Mouse (Mus musculus): ENCODE data around the gene Rps6ka1. TPM values are rescaled to one million over a fixed set of nuclear protein-coding genes. Genes with fewer than 3 reads are reported as not detected.

The Rps6ka1 gene
- total RNA-seq, 2 experiments from 2014 or later = 9.1 to 10.7 TPM

GRCm38 (mm10) chr4:133820806-133821560 is 66.6 kb downstream of the Rps6ka1 start:
- no peak for DNase-seq

- DNase-seq = no peak
These were observed 67.4 kb downstream of the Rps6ka1 start for GRCm38 (mm10) chr4:133820166-133820565.

- DNase-seq = no peak
These were observed 70.2 kb downstream of the Rps6ka1 start for GRCm38 (mm10) chr4:133817356-133817755.

- no peak for DNase-seq
These were observed 71.1 kb downstream of the Rps6ka1 start for GRCm38 (mm10) chr4:133816504-133816875.

GRCm38 (mm10) chr4:133815635-133816503 is 71.7 kb downstream of the Rps6ka1 start:
- DNase-seq = peak; percentile 21

- DNase-seq = no peak
These were observed 72.6 kb downstream of the Rps6ka1 start for GRCm38 (mm10) chr4:133814804-133815515.

GRCm38 (mm10) chr4:133813992-133814803 is 73.4 kb downstream of the Rps6ka1 start:
- DNase-seq = peak; percentile 93

GRCm38 (mm10) chr4:133813174-133813991 is 74.2 kb downstream of the Rps6ka1 start:
- peak; percentile 96 for DNase-seq

- DNase-seq = no peak
These were observed 83.0 kb downstream of the Rps6ka1 start for GRCm38 (mm10) chr4:133804401-133805263.

- no peak for DNase-seq
These were observed 87.0 kb downstream of the Rps6ka1 start for GRCm38 (mm10) chr4:133800589-133800988.

Other genes starting within 250 kb of the Rps6ka1 start
- 10 to 100 TPM; 21.4 to 22.1 TPM for gene Zdhhc18, start 237.6 kb downstream of the Rps6ka1 start, total RNA-seq (2021)
- gene Pigv, start 215.2 kb downstream of the Rps6ka1 start, total RNA-seq (2021) = 10 to 100 TPM in 1 of 2 experiments, 1 to 10 TPM in 1; 9.8 to 12.0 TPM
- 10 to 100 TPM; 74.6 to 77.3 TPM for gene Arid1a, start 131.0 kb downstream of the Rps6ka1 start, total RNA-seq (2021)
- gene Hmgn2, start 80.9 kb upstream of the Rps6ka1 start, total RNA-seq (2021) = 100 to 1,000 TPM; 484 to 489 TPM
- gene Dhdds, start 113.1 kb upstream of the Rps6ka1 start, total RNA-seq (2021) = 10 to 100 TPM; 39.1 to 40.7 TPM
- under 1 TPM; 0.27 to 0.29 TPM for gene Lin28a, start 131.0 kb upstream of the Rps6ka1 start, total RNA-seq (2021)
- gene Zfp683, start 166.0 kb upstream of the Rps6ka1 start, total RNA-seq (2021) = not detected
- gene Crybg2, start 173.0 kb upstream of the Rps6ka1 start, total RNA-seq (2021) = not detected
- gene Cd52, start 207.3 kb upstream of the Rps6ka1 start, total RNA-seq (2021) = 1 to 10 TPM; 4.3 to 5.6 TPM
- 1 to 10 TPM; 1.2 to 2.0 TPM for gene Ubxn11, start 214.8 kb upstream of the Rps6ka1 start, total RNA-seq (2021)
- gene Sh3bgrl3, start 241.0 kb upstream of the Rps6ka1 start, total RNA-seq (2021) = 10 to 100 TPM; 70.4 to 72.6 TPM

Measured in heart, postnatal 4 days (tissue).